Mouse (Mus musculus): ENCODE measurements around the gene Snx4. TPM values are rescaled to one million over a fixed set of nuclear protein-coding genes. Genes with fewer than 3 reads are reported as not detected.
A peak's percentile ranks its signal among the peaks of the same experiment; 100 is the strongest.

Gene Snx4
- polyA plus RNA-seq, 1 experiment from 2014 or later: 89.3 TPM

GRCm38 (mm10) chr16:33294681-33295080 lies 43.4 kb downstream of the Snx4 start:
- Histone ChIP-seq H3K27ac (ENCODE audit: low read length) (no peak overlapping the region), H3K4me1 (ENCODE audit: control insufficient read depth, insufficient read depth, low read length) (no peaks in the 10 kb centered on the region), H3K27me3 (replicated peaks; ENCODE audit: control insufficient read depth, insufficient read depth, low read length) (no peaks in the 10 kb centered on the region), H3K4me3 (ENCODE audit: low read length) (no peak overlapping the region), H3K4me2 (ENCODE audit: low read depth, low read length) (no peak overlapping the region), H3K36me3 (ENCODE audit: control insufficient read depth, insufficient read depth, low read length) (peaks cover 45% of the 10 kb centered on the region), H3K9ac (ENCODE audit: low read depth, low read length) (no peak overlapping the region), H3K9me3 (ENCODE audit: control insufficient read depth, low read length) (peaks cover 6% of the 10 kb centered on the region; the same call in 1 of the 2 replicates)
- no peak for ATAC-seq
- WGBS: 92% methylated on average over 7 of the region's 7 CpGs

- Histone ChIP-seq H3K9me3 (ENCODE audit: control insufficient read depth, low read length) (peaks cover 6% of the 10 kb centered on the region; the same call in 1 of the 2 replicates), H3K36me3 (ENCODE audit: control insufficient read depth, insufficient read depth, low read length) (peaks cover 46% of the 10 kb centered on the region), H3K27me3 (replicated peaks; ENCODE audit: control insufficient read depth, insufficient read depth, low read length) (no peaks in the 10 kb centered on the region), H3K4me1 (ENCODE audit: control insufficient read depth, insufficient read depth, low read length) (no peaks in the 10 kb centered on the region), H3K4me3 (ENCODE audit: low read length) (no peak overlapping the region), H3K27ac (ENCODE audit: low read length) (no peak overlapping the region), H3K4me2 (ENCODE audit: low read depth, low read length) (no peak overlapping the region), H3K9ac (ENCODE audit: low read depth, low read length) (no peak overlapping the region)
- 96% methylated on average over 9 of the region's 9 CpGs for WGBS
- ATAC-seq: no peak
Measured at GRCm38 (mm10) chr16:33295321-33295720, 44.1 kb downstream of the Snx4 start.

GRCm38 (mm10) chr16:33297493-33297892 lies 46.3 kb downstream of the Snx4 start:
- no peak overlapping the region for H3K4me2 ChIP-seq (ENCODE audit: low read depth, low read length)
- H3K27ac ChIP-seq (ENCODE audit: low read length): no peak overlapping the region
- H3K27me3 ChIP-seq (replicated peaks; ENCODE audit: control insufficient read depth, insufficient read depth, low read length): no peaks in the 10 kb centered on the region
- WGBS: 94% methylated on average over 1 of the region's 1 CpGs
- peaks cover 32% of the 10 kb centered on the region for H3K36me3 ChIP-seq (ENCODE audit: control insufficient read depth, insufficient read depth, low read length)
- H3K4me1 ChIP-seq (ENCODE audit: control insufficient read depth, insufficient read depth, low read length): no peaks in the 10 kb centered on the region
- no peak overlapping the region for H3K4me3 ChIP-seq (ENCODE audit: low read length)
- ATAC-seq: no peak
- no peak overlapping the region for H3K9ac ChIP-seq (ENCODE audit: low read depth, low read length)
- peaks cover under 1% of the 10 kb centered on the region; the same call in 1 of the 2 replicates for H3K9me3 ChIP-seq (ENCODE audit: control insufficient read depth, low read length)

- Histone ChIP-seq H3K4me1 (ENCODE audit: control insufficient read depth, insufficient read depth, low read length) (peaks cover 3% of the 10 kb centered on the region), H3K4me2 (ENCODE audit: low read depth, low read length) (peak overlapping the region; percentile 30; the same call in 1 of the 2 replicates), H3K4me3 (ENCODE audit: low read length) (no peak overlapping the region), H3K36me3 (ENCODE audit: control insufficient read depth, insufficient read depth, low read length) (no peaks in the 10 kb centered on the region), H3K27me3 (replicated peaks; ENCODE audit: control insufficient read depth, insufficient read depth, low read length) (no peaks in the 10 kb centered on the region), H3K27ac (ENCODE audit: low read length) (no peak overlapping the region), H3K9me3 (ENCODE audit: control insufficient read depth, low read length) (no peaks in the 10 kb centered on the region), H3K9ac (ENCODE audit: low read depth, low read length) (no peak overlapping the region)
- ATAC-seq: peak; percentile 81
- 4% methylated on average over 4 of the region's 4 CpGs for WGBS
Measured at GRCm38 (mm10) chr16:33306633-33307070, 55.4 kb downstream of the Snx4 start.

GRCm38 (mm10) chr16:33307761-33308160 lies 56.5 kb downstream of the Snx4 start:
- no peak for ATAC-seq
- Histone ChIP-seq H3K4me3 (ENCODE audit: low read length) (no peak overlapping the region), H3K9me3 (ENCODE audit: control insufficient read depth, low read length) (no peaks in the 10 kb centered on the region), H3K4me2 (ENCODE audit: low read depth, low read length) (no peak overlapping the region), H3K36me3 (ENCODE audit: control insufficient read depth, insufficient read depth, low read length) (no peaks in the 10 kb centered on the region), H3K27me3 (replicated peaks; ENCODE audit: control insufficient read depth, insufficient read depth, low read length) (no peaks in the 10 kb centered on the region), H3K9ac (ENCODE audit: low read depth, low read length) (no peak overlapping the region), H3K4me1 (ENCODE audit: control insufficient read depth, insufficient read depth, low read length) (peaks cover 3% of the 10 kb centered on the region), H3K27ac (ENCODE audit: low read length) (no peak overlapping the region)
- 75% methylated on average over 7 of the region's 7 CpGs for WGBS

GRCm38 (mm10) chr16:33309066-33309465 lies 57.8 kb downstream of the Snx4 start:
- no peak for ATAC-seq
- Histone ChIP-seq H3K4me1 (ENCODE audit: control insufficient read depth, insufficient read depth, low read length) (peaks cover 3% of the 10 kb centered on the region), H3K27ac (ENCODE audit: low read length) (no peak overlapping the region), H3K27me3 (replicated peaks; ENCODE audit: control insufficient read depth, insufficient read depth, low read length) (no peaks in the 10 kb centered on the region), H3K36me3 (ENCODE audit: control insufficient read depth, insufficient read depth, low read length) (no peaks in the 10 kb centered on the region), H3K4me2 (ENCODE audit: low read depth, low read length) (no peak overlapping the region), H3K4me3 (ENCODE audit: low read length) (no peak overlapping the region), H3K9ac (ENCODE audit: low read depth, low read length) (no peak overlapping the region), H3K9me3 (ENCODE audit: control insufficient read depth, low read length) (no peaks in the 10 kb centered on the region)
- 81% methylated on average over 3 of the region's 3 CpGs for WGBS

GRCm38 (mm10) chr16:33315611-33316010 lies 64.4 kb downstream of the Snx4 start:
- 90% methylated on average over 4 of the region's 4 CpGs for WGBS
- Histone ChIP-seq H3K9ac (ENCODE audit: low read depth, low read length) (no peak overlapping the region), H3K4me1 (ENCODE audit: control insufficient read depth, insufficient read depth, low read length) (no peaks in the 10 kb centered on the region), H3K27ac (ENCODE audit: low read length) (no peak overlapping the region), H3K36me3 (ENCODE audit: control insufficient read depth, insufficient read depth, low read length) (no peaks in the 10 kb centered on the region), H3K9me3 (ENCODE audit: control insufficient read depth, low read length) (no peaks in the 10 kb centered on the region), H3K4me3 (ENCODE audit: low read length) (no peak overlapping the region), H3K4me2 (ENCODE audit: low read depth, low read length) (no peak overlapping the region), H3K27me3 (replicated peaks; ENCODE audit: control insufficient read depth, insufficient read depth, low read length) (no peaks in the 10 kb centered on the region)
- no peak for ATAC-seq

GRCm38 (mm10) chr16:33317646-33318045 lies 66.4 kb downstream of the Snx4 start:
- Histone ChIP-seq H3K9me3 (ENCODE audit: control insufficient read depth, low read length) (no peaks in the 10 kb centered on the region), H3K9ac (ENCODE audit: low read depth, low read length) (no peak overlapping the region), H3K27ac (ENCODE audit: low read length) (no peak overlapping the region), H3K4me2 (ENCODE audit: low read depth, low read length) (no peak overlapping the region), H3K36me3 (ENCODE audit: control insufficient read depth, insufficient read depth, low read length) (no peaks in the 10 kb centered on the region), H3K4me3 (ENCODE audit: low read length) (no peak overlapping the region), H3K27me3 (replicated peaks; ENCODE audit: control insufficient read depth, insufficient read depth, low read length) (no peaks in the 10 kb centered on the region), H3K4me1 (ENCODE audit: control insufficient read depth, insufficient read depth, low read length) (no peaks in the 10 kb centered on the region)
- ATAC-seq: no peak
- WGBS: 71% methylated on average over 3 of the region's 3 CpGs

GRCm38 (mm10) chr16:33318059-33318458 lies 66.8 kb downstream of the Snx4 start:
- H3K36me3 ChIP-seq (ENCODE audit: control insufficient read depth, insufficient read depth, low read length): no peaks in the 10 kb centered on the region
- no peak overlapping the region for H3K4me3 ChIP-seq (ENCODE audit: low read length)
- 91% methylated on average over 7 of the region's 7 CpGs for WGBS
- no peak for ATAC-seq
- no peak overlapping the region for H3K9ac ChIP-seq (ENCODE audit: low read depth, low read length)
- H3K4me1 ChIP-seq (ENCODE audit: control insufficient read depth, insufficient read depth, low read length): no peaks in the 10 kb centered on the region
- H3K27me3 ChIP-seq (replicated peaks; ENCODE audit: control insufficient read depth, insufficient read depth, low read length): no peaks in the 10 kb centered on the region
- H3K9me3 ChIP-seq (ENCODE audit: control insufficient read depth, low read length): no peaks in the 10 kb centered on the region
- no peak overlapping the region for H3K4me2 ChIP-seq (ENCODE audit: low read depth, low read length)
- no peak overlapping the region for H3K27ac ChIP-seq (ENCODE audit: low read length)

Data from intestine, embryonic 16.5 days (tissue).